Mouse (Mus musculus) granulocyte monocyte progenitor cell, adult 5-6 weeks (primary cell): ENCODE data around the gene Rab1b. TPM values are rescaled to one million over a fixed set of nuclear protein-coding genes. Genes with fewer than 3 reads are reported as not detected.
"Not testable (repeated sequence)": the region's sequence is repeated elsewhere in the genome, so short reads cannot be mapped to it uniquely, and the experiment has no call there.

Experiments used
- ATAC-seq: replicated peaks from 2 replicates; pipeline ENCODE4 v1.8.0; 2016; ENCODE audit warnings: mild to moderate bottlenecking, moderate TSS enrichment, inconsistent platforms; ENCODE audit not compliant: poor library complexity, severe bottlenecking
- total RNA-seq, 2 experiments: library from RNA; stranded (forward) in 1 of 2; stranded (reverse) in 1 of 2; fragments of 200-712, 200-1000 nt in 1 of 2; fragments of >200 nt in 1 of 2; fragmentation: Nextera tagmentation in 1 of 2; gene quantifications; 2 replicates each; pipeline ENCODE4 v1.2.3; 2014 to 2017

The Rab1b gene
- total RNA-seq, 2 experiments from 2014 or later, result 99.2 to 100 TPM

GRCm38 (mm10) chr19:5098363-5099143 lies 8.3 kb downstream of the Rab1b start, which contains the start of gene Cnih2:
Gene Cnih2 (minus strand): TSS chr19:5098521.
- peak; percentile 45 for ATAC-seq

- no peak for ATAC-seq
Measured at GRCm38 (mm10) chr19:5097521-5098362, 9.1 kb downstream of the Rab1b start.

GRCm38 (mm10) chr19:5095887-5096474 lies 10.9 kb downstream of the Rab1b start:
- no peak for ATAC-seq

GRCm38 (mm10) chr19:5094746-5095417 lies 12.0 kb downstream of the Rab1b start:
- ATAC-seq, result no peak

GRCm38 (mm10) chr19:5094243-5094632 lies 12.6 kb downstream of the Rab1b start:
- peak; percentile 91 for ATAC-seq

GRCm38 (mm10) chr19:5093481-5094242 lies 13.2 kb downstream of the Rab1b start:
- no peak for ATAC-seq

- ATAC-seq, result no peak
Measured at GRCm38 (mm10) chr19:5092083-5092482, 14.8 kb downstream of the Rab1b start.

GRCm38 (mm10) chr19:5089324-5089723 lies 17.5 kb downstream of the Rab1b start:
- no peak for ATAC-seq

- peak; percentile 86 for ATAC-seq
Measured at GRCm38 (mm10) chr19:5087884-5088728, 18.8 kb downstream of the Rab1b start, which contains the start of gene Yif1a. Gene Yif1a (plus strand): TSS chr19:5088538.

- not testable (repeated sequence) for ATAC-seq
Measured at GRCm38 (mm10) chr19:5086533-5086932, 20.3 kb downstream of the Rab1b start.

- peak; percentile 17; the same call in 1 of the 2 replicates for ATAC-seq
Measured at GRCm38 (mm10) chr19:5085145-5085863, 21.6 kb downstream of the Rab1b start, which contains the start of gene Tmem151a. Gene Tmem151a (minus strand): TSS chr19:5085531.

GRCm38 (mm10) chr19:5084834-5085144 lies 22.1 kb downstream of the Rab1b start:
- no peak for ATAC-seq

GRCm38 (mm10) chr19:5083961-5084833 lies 22.7 kb downstream of the Rab1b start:
- no peak for ATAC-seq

- ATAC-seq, result no peak
Measured at GRCm38 (mm10) chr19:5082596-5082995, 24.3 kb downstream of the Rab1b start.

- ATAC-seq, result no peak
Measured at GRCm38 (mm10) chr19:5082005-5082404, 24.9 kb downstream of the Rab1b start.

GRCm38 (mm10) chr19:5079279-5079678 lies 27.6 kb downstream of the Rab1b start:
- no peak for ATAC-seq

- ATAC-seq, result no peak
Measured at GRCm38 (mm10) chr19:5073518-5073917, 33.4 kb downstream of the Rab1b start.
